Mouse (Mus musculus): ENCODE results near the gene Mfap3l. TPM values are rescaled to one million over a fixed set of nuclear protein-coding genes. Genes with fewer than 3 reads are reported as not detected.
"Not testable (repeated sequence)": the region's sequence is repeated elsewhere in the genome, so short reads cannot be mapped to it uniquely, and the experiment has no call there.

The Mfap3l gene
- polyA plus RNA-seq (2015; fragmentation: Nextera tagmentation; extraction: Ambion mirVana): 1.8 and 2.3 TPM in 2 replicates

DNA sequence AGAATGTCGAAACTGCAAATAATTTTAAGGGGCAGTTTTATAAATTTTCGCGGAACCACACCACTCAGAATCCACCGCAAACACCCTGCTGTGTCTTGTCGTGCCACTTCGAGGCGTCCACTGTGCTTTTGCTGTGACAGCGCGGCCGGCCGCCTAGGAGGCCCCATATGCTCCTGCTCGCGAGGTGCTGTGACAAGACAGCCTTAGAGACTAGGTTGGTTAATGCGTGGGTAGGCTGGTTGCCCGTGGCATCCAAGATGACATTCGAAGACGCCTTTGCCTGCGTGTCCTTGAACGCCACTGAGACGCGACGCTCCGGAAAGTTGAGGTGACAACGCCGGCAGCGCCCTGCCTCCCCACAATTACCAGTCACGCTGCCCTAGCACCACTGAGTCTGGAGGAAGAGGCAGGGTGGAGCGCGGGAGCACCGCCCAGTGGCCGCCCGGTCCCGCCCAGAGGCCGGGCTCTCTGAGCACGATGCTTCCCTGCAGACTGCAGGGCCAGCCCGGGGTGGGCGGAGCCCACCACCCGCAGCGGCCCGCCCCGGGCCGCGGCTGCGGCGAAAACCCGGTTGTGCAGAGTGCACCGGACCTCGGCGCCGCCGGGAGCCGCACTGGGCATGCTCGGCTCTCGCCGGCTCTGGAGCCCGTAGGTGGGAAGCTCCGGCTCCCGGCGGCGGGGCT, at the start of gene Mfap3l:
Gene Mfap3l (plus strand): TSS at position 578 of the 683 bp plus-strand sequence.
- peak within 1 kb of the TSS; percentile 99 for H3K4me2 ChIP-seq (ENCODE audit: low read depth, low read length)
- peak within 1 kb of the TSS; percentile 49 for H3K27ac ChIP-seq (ENCODE audit: low read length)
- peaks cover 12% of the 10 kb centered on the region for H3K4me1 ChIP-seq (ENCODE audit: control insufficient read depth, insufficient read depth, low read length)
- peak; percentile 99 for ATAC-seq (ENCODE audit: insufficient read depth, low FRiP score)
- no peaks in the 10 kb centered on the region for H3K36me3 ChIP-seq (ENCODE audit: control insufficient read depth, insufficient read depth, low read length)
- peak within 1 kb of the TSS; percentile 74 for H3K9ac ChIP-seq (ENCODE audit: low read length)
- peak within 1 kb of the TSS; percentile 59 for H3K4me3 ChIP-seq (replicated peaks; ENCODE audit: low read length)
- no peaks in the 10 kb centered on the region for H3K9me3 ChIP-seq (replicated peaks; ENCODE audit: control insufficient read depth, low read length)
- H3K27me3 ChIP-seq (ENCODE audit: control insufficient read depth, insufficient read depth, low read length): peaks cover 9% of the 10 kb centered on the region; the same call in 1 of the 2 replicates
- WGBS: under 1% methylated on average over 60 of the region's 60 CpGs

DNA sequence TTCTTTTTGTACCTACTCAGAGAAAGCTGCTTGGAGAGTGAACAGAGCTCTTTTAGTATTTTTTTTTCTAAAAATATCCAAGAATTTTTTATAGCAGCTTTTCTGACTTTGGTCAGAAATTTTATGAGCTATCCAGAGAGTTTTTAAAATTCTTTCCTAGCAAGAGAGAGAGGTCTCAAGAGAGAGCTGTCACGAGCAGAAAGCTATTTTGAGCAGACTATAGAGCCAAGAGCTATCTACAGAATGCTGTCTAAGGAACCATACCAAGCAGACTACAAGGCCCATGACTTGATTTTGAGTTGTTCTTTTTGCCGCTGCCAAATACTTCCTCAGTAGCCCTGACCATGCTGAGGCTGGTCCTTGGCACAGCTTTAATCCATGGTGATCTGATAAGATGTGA, 49.3 kb upstream of the Mfap3l start:
- no peaks in the 10 kb centered on the region for H3K9me3 ChIP-seq (replicated peaks; ENCODE audit: control insufficient read depth, low read length)
- ATAC-seq (ENCODE audit: insufficient read depth, low FRiP score): no peak
- 67% methylated on average over 2 of the region's 2 CpGs for WGBS
- no peaks in the 10 kb centered on the region for H3K36me3 ChIP-seq (ENCODE audit: control insufficient read depth, insufficient read depth, low read length)
- no peak overlapping the region for H3K9ac ChIP-seq (ENCODE audit: low read length)
- H3K27me3 ChIP-seq (ENCODE audit: control insufficient read depth, insufficient read depth, low read length): no peaks in the 10 kb centered on the region
- H3K4me2 ChIP-seq (ENCODE audit: low read depth, low read length): no peak overlapping the region
- H3K27ac ChIP-seq (ENCODE audit: low read length): no peak overlapping the region
- H3K4me3 ChIP-seq (replicated peaks; ENCODE audit: low read length): no peak overlapping the region
- no peaks in the 10 kb centered on the region for H3K4me1 ChIP-seq (ENCODE audit: control insufficient read depth, insufficient read depth, low read length)

DNA sequence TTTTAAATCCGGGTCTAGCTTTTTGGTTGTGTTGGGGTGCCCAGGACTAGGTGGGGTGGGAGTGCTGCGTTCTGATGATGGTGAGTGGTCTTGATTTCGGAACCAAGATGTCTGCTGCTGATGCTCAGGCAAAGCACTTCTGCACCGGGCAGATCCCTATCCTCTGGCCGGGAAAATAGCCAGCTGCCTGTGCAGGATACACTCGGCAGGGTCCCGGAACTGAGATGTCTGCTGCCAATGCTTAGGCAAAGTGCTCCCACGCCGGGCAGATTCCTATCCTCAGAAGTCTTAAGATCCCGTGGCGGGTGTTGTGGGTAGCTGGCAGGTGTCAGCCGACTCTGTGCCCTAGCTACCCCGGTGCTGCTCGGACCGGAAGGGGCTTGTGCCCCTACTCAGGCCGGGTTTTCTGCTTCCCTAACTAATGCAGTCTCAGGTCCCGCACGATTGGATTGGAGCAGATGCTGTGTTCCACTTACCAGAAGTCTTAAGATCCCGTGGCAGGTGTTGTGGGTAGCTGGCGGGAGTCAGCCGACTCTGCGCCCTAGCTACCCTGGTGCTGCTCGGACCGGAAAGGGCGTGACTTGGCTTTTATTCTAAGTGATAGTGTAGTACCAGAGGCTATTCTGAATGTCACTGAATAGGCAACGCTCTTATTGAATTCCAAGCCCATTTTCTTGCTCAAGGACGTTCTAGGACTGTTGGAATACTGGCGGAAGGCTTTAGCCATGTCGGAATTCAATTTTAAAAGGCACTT, 41.1 kb upstream of the Mfap3l start:
- not testable (repeated sequence) for H3K27ac ChIP-seq (ENCODE audit: low read length); H3K9me3 ChIP-seq (replicated peaks; ENCODE audit: control insufficient read depth, low read length); H3K36me3 ChIP-seq (ENCODE audit: control insufficient read depth, insufficient read depth, low read length); ATAC-seq (ENCODE audit: insufficient read depth, low FRiP score); H3K4me2 ChIP-seq (ENCODE audit: low read depth, low read length); H3K9ac ChIP-seq (ENCODE audit: low read length); H3K4me3 ChIP-seq (replicated peaks; ENCODE audit: low read length); H3K4me1 ChIP-seq (ENCODE audit: control insufficient read depth, insufficient read depth, low read length); H3K27me3 ChIP-seq (ENCODE audit: control insufficient read depth, insufficient read depth, low read length)
- WGBS: 84% methylated on average over 29 of the region's 29 CpGs

DNA sequence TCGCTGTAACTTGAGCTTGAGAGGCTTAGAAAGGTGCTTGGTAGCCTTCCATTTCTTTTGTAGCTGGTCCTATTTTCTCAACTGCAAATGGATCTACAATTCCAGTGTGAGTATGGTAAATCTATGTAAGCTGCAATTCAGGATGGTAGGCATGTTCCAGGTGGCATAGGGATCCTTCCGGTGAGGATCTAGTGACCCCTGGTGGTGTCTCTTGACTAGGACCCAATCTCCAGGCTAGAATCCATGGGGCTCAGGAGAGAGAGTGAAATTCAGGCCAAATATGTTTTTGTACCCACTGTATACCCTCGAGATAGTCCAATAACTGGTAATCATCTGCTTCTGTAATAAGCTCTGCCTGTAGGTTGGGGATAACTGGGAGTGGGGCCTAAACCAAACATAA, 37.9 kb upstream of the Mfap3l start:
- Histone ChIP-seq H3K4me2 (ENCODE audit: low read depth, low read length) (no peak overlapping the region), H3K27me3 (ENCODE audit: control insufficient read depth, insufficient read depth, low read length) (no peaks in the 10 kb centered on the region), H3K4me1 (ENCODE audit: control insufficient read depth, insufficient read depth, low read length) (no peaks in the 10 kb centered on the region), H3K4me3 (replicated peaks; ENCODE audit: low read length) (no peak overlapping the region), H3K9me3 (replicated peaks; ENCODE audit: control insufficient read depth, low read length) (no peaks in the 10 kb centered on the region), H3K27ac (ENCODE audit: low read length) (no peak overlapping the region), H3K36me3 (ENCODE audit: control insufficient read depth, insufficient read depth, low read length) (no peaks in the 10 kb centered on the region), H3K9ac (ENCODE audit: low read length) (no peak overlapping the region)
- ATAC-seq (ENCODE audit: insufficient read depth, low FRiP score): no peak
- 60% methylated on average over 3 of the region's 3 CpGs for WGBS

DNA sequence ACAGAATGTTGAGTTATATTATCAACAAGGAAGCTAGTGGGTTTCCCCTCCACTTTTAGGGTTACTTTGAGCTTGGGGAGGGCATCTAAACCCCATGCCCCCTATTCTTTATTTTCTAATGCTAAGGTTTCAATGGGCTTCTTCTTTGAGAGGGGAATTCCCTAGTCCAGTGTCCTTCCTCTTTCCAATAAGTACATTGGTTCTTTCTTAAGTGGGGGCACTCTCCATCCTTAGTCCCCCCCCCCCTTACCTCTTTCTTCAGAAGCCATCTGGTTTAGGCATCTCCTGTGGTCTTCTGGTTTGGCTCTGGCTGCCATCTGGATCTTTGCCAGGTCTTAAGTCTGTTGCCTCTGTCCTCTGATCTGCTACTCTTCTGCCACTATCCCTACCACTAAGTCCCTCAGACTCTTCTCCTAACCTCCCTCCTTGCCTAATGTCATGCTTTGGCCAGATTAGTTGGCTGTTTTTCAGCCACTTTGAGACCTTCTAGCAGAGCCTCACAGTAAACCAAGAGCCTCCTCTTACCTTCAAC, 21.0 kb upstream of the Mfap3l start:
- Histone ChIP-seq H3K27me3 (ENCODE audit: control insufficient read depth, insufficient read depth, low read length) (no peaks in the 10 kb centered on the region), H3K4me2 (ENCODE audit: low read depth, low read length) (no peak overlapping the region), H3K4me3 (replicated peaks; ENCODE audit: low read length) (no peak overlapping the region), H3K36me3 (ENCODE audit: control insufficient read depth, insufficient read depth, low read length) (no peaks in the 10 kb centered on the region), H3K9me3 (replicated peaks; ENCODE audit: control insufficient read depth, low read length) (no peaks in the 10 kb centered on the region), H3K4me1 (ENCODE audit: control insufficient read depth, insufficient read depth, low read length) (no peaks in the 10 kb centered on the region), H3K27ac (ENCODE audit: low read length) (no peak overlapping the region), H3K9ac (ENCODE audit: low read length) (no peak overlapping the region)
- ATAC-seq (ENCODE audit: insufficient read depth, low FRiP score): no peak

DNA sequence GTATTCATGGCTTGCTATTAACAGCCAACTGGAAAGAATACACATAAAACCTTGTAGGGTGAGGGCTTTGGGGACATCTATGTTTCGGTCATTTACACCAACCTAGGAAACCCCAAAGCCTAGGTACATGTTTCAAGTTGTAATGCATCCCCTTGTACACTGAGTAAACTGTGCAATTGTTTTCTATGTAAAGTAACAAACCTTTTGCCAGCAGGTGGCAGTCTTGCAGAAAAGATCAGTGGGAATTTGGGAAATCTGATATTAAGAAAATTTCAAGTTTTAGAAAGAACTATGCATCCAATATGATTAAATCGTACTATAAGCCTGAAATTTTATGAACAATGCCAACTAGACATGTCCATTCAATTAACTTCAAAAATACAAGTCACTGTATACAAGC, 15.7 kb upstream of the Mfap3l start:
- ATAC-seq (ENCODE audit: insufficient read depth, low FRiP score): no peak
- H3K36me3 ChIP-seq (ENCODE audit: control insufficient read depth, insufficient read depth, low read length): no peaks in the 10 kb centered on the region
- no peaks in the 10 kb centered on the region for H3K4me1 ChIP-seq (ENCODE audit: control insufficient read depth, insufficient read depth, low read length)
- 31% methylated on average over 2 of the region's 2 CpGs for WGBS
- no peak overlapping the region for H3K27ac ChIP-seq (ENCODE audit: low read length)
- H3K4me2 ChIP-seq (ENCODE audit: low read depth, low read length): no peak overlapping the region
- no peak overlapping the region for H3K4me3 ChIP-seq (replicated peaks; ENCODE audit: low read length)
- no peaks in the 10 kb centered on the region for H3K9me3 ChIP-seq (replicated peaks; ENCODE audit: control insufficient read depth, low read length)
- no peak overlapping the region for H3K9ac ChIP-seq (ENCODE audit: low read length)
- no peaks in the 10 kb centered on the region for H3K27me3 ChIP-seq (ENCODE audit: control insufficient read depth, insufficient read depth, low read length)

DNA sequence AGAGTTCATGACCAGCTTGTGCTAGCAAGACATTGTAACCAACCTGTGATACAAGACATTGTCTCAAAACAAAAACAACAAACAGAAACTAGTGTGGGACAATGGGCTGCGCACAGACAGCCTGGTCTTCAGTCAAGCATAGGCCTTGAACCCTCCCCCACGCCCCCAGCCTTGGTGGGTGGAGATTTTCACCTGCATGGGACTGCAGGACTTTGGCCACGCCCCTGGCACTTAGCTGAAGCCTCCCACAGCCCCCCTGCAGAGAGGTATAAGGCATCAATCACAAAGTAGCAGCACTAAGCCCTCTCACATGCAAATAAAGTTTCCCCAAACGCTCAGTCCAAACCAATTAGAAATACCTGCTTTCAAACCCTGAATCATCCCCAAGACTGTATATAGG, 11.1 kb upstream of the Mfap3l start:
- ATAC-seq (ENCODE audit: insufficient read depth, low FRiP score): no peak
- no peak overlapping the region for H3K9ac ChIP-seq (ENCODE audit: low read length)
- no peak overlapping the region for H3K4me3 ChIP-seq (replicated peaks; ENCODE audit: low read length)
- H3K36me3 ChIP-seq (ENCODE audit: control insufficient read depth, insufficient read depth, low read length): no peaks in the 10 kb centered on the region
- H3K27me3 ChIP-seq (ENCODE audit: control insufficient read depth, insufficient read depth, low read length): no peaks in the 10 kb centered on the region
- no peak overlapping the region for H3K4me2 ChIP-seq (ENCODE audit: low read depth, low read length)
- WGBS: 77% methylated on average over 4 of the region's 4 CpGs
- no peaks in the 10 kb centered on the region for H3K9me3 ChIP-seq (replicated peaks; ENCODE audit: control insufficient read depth, low read length)
- no peak overlapping the region for H3K27ac ChIP-seq (ENCODE audit: low read length)
- no peaks in the 10 kb centered on the region for H3K4me1 ChIP-seq (ENCODE audit: control insufficient read depth, insufficient read depth, low read length)

DNA sequence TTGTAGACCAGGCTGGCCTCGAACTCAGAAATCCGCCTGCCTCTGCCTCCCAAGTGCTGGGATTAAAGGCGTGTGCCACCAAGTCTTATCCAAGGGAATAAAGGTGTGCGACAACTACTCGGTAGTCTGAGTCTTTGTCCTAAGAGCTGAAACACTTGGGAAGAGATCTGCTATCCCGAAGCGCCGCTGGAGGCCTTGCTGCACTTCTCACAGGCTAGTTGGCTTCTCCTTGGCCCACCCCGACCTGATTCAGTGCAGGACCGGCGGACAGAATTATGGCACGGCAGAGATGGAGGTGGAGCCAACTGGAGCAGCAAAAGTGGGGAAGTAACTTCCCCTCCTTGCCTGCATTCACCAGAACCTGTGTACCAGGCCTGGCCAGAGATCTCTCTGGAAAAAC, 10.6 kb upstream of the Mfap3l start:
- H3K27me3 ChIP-seq (ENCODE audit: control insufficient read depth, insufficient read depth, low read length): no peaks in the 10 kb centered on the region
- no peak overlapping the region for H3K4me3 ChIP-seq (replicated peaks; ENCODE audit: low read length)
- no peak overlapping the region for H3K4me2 ChIP-seq (ENCODE audit: low read depth, low read length)
- no peaks in the 10 kb centered on the region for H3K4me1 ChIP-seq (ENCODE audit: control insufficient read depth, insufficient read depth, low read length)
- 88% methylated on average over 12 of the region's 12 CpGs for WGBS
- H3K9ac ChIP-seq (ENCODE audit: low read length): no peak overlapping the region
- no peaks in the 10 kb centered on the region for H3K36me3 ChIP-seq (ENCODE audit: control insufficient read depth, insufficient read depth, low read length)
- H3K27ac ChIP-seq (ENCODE audit: low read length): no peak overlapping the region
- no peak for ATAC-seq (ENCODE audit: insufficient read depth, low FRiP score)
- no peaks in the 10 kb centered on the region for H3K9me3 ChIP-seq (replicated peaks; ENCODE audit: control insufficient read depth, low read length)

DNA sequence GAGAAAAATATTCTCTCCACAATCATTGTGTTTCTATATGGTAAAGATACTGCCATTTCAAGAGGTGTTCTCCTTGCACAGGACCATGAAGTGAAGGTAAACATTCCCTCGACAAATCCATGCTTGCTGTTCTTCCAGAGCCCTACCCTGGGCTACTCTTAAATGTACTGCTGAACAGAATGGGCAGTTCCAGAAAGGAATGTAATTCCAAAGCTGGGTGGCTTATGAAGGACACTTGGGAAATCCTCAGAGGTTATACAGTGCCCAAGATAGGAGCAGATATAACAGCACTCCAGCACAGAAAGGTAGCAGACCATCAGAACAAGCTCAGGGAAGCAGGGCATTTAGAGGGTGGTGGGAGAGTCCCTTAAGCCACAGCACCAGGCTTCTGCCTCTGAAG, 9.2 kb upstream of the Mfap3l start:
- Histone ChIP-seq H3K36me3 (ENCODE audit: control insufficient read depth, insufficient read depth, low read length) (no peaks in the 10 kb centered on the region), H3K9ac (ENCODE audit: low read length) (no peak overlapping the region), H3K4me3 (replicated peaks; ENCODE audit: low read length) (no peak overlapping the region), H3K4me1 (ENCODE audit: control insufficient read depth, insufficient read depth, low read length) (peaks cover 4% of the 10 kb centered on the region; the same call in 1 of the 2 replicates), H3K27ac (ENCODE audit: low read length) (no peak overlapping the region), H3K4me2 (ENCODE audit: low read depth, low read length) (no peak overlapping the region), H3K9me3 (replicated peaks; ENCODE audit: control insufficient read depth, low read length) (no peaks in the 10 kb centered on the region), H3K27me3 (ENCODE audit: control insufficient read depth, insufficient read depth, low read length) (no peaks in the 10 kb centered on the region)
- 47% methylated on average over 1 of the region's 1 CpGs for WGBS
- ATAC-seq (ENCODE audit: insufficient read depth, low FRiP score): no peak
